Mouse (Mus musculus) kidney, embryonic 15.5 days (tissue): ENCODE measurements around the gene Alpi. TPM values are rescaled to one million over a fixed set of nuclear protein-coding genes. Genes with fewer than 3 reads are reported as not detected.

Experiments used
- ATAC-seq: fragments of 200-750 bp; cut with Nextera tagmentation; replicated peaks from 2 replicates; pipeline ENCODE4 v1.8.0; 2017; ENCODE audit warnings: moderate TSS enrichment; ENCODE audit not compliant: low FRiP score
- H3K27ac ChIP-seq: fragments of 300-500 bp; sonication (generic); 2 replicates; pipeline ENCODE4 v1.5.1; 2015; ENCODE audit warnings: mild to moderate bottlenecking, inconsistent platforms
- H3K27me3 ChIP-seq: fragments of 300-500 bp; sonication (generic); 2 replicates; pipeline ENCODE4 v1.6.1; 2015; ENCODE audit warnings: inconsistent platforms
- H3K36me3 ChIP-seq: fragments of 300-500 bp; sonication (generic); 2 replicates; pipeline ENCODE4 v1.6.1; 2015; ENCODE audit warnings: inconsistent platforms
- H3K4me1 ChIP-seq: fragments of 300-500 bp; sonication (generic); 2 replicates; pipeline ENCODE4 v1.6.1; 2015; ENCODE audit warnings: inconsistent platforms
- H3K4me2 ChIP-seq: fragments of 300-500 bp; sonication (generic); 2 replicates; pipeline ENCODE4 v1.6.1; 2015; ENCODE audit warnings: moderate library complexity, mild to moderate bottlenecking, inconsistent platforms
- H3K4me3 ChIP-seq: fragments of 300-500 bp; sonication (generic); replicated peaks from 2 replicates; pipeline ENCODE4 v1.5.1; 2015; ENCODE audit warnings: mild to moderate bottlenecking, inconsistent platforms
- H3K9ac ChIP-seq: fragments of 300-500 bp; sonication (generic); 2 replicates; pipeline ENCODE4 v1.6.1; 2015; ENCODE audit warnings: mild to moderate bottlenecking, inconsistent platforms
- H3K9me3 ChIP-seq: fragments of 300-500 bp; sonication (generic); replicated peaks from 2 replicates; pipeline ENCODE4 v1.6.1; 2016; ENCODE audit warnings: inconsistent platforms
- WGBS: fragments of 180-500 bp; shearing (Covaris S2); methylation state at CpG from one replicate; pipeline ENCODE4 v1.1.7; 2015; ENCODE audit warnings: mixed read lengths; 5-methylcytosine and 5-hydroxymethylcytosine counted together
- polyA plus RNA-seq: library from polyadenylated mRNA; unstranded; fragments of >200 nt; fragmentation: Nextera tagmentation; extraction: Ambion mirVana; gene quantifications from 2 replicates; pipeline ENCODE4 v1.2.1, GENCODE M21; 2015

The Alpi gene
- polyA plus RNA-seq, 1 experiment from 2014 or later = not detected

DNA sequence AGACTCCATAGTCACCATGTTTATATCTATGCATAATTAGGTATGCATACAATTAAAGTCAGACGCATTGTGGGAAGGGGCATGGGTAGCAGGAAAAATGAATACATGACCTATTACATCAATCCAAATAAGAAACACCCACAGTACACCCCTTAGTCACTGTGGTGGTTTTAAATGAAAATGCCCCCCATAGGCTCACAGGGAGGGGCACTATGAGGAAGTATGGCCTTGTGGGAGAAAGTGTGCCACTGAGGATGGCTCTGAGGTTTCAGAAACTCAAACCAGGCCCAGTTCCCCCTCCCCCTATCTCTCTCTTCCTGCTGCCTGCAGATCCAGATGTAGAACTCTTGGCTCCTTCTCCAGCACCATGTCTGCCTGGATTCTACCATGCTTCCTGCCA, 2.5 kb upstream of the Alpi start:
- ATAC-seq = no peak
- 81% methylated on average over 1 of the region's 1 CpGs for WGBS
- Histone ChIP-seq H3K4me1 (no peaks in the 10 kb centered on the region), H3K27me3 (peaks cover 10% of the 10 kb centered on the region), H3K9ac (no peak overlapping the region), H3K4me3 (no peak overlapping the region), H3K27ac (no peak overlapping the region), H3K4me2 (no peak overlapping the region), H3K9me3 (no peaks in the 10 kb centered on the region), H3K36me3 (no peaks in the 10 kb centered on the region)

DNA sequence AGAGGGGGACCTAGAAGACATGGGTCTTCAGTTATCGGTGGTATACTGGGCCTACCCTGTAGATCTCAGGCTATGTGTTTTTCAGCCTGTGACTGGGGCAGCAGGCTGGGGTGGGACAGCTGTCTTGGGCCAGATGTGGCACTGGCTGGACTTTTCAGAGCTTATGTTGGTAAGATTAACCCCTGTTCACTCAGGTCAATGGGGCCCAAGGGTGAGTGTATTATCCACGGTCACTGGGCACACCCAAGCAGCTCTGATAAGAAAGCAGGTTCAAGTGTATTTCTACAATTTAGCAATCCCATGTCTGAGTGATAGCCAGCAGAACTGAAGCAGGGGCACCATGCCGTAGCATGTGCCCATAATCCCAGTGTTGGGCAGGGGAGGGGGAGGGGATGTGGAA, 708 bp upstream of the Alpi start:
- H3K4me3 ChIP-seq = no peak overlapping the region
- H3K27ac ChIP-seq = no peak overlapping the region
- peaks cover 6% of the 10 kb centered on the region; the same call in 1 of the 2 replicates for H3K4me1 ChIP-seq
- H3K36me3 ChIP-seq = no peaks in the 10 kb centered on the region
- no peak overlapping the region for H3K9ac ChIP-seq
- ATAC-seq = no peak
- WGBS = 85% methylated on average over 3 of the region's 3 CpGs
- H3K4me2 ChIP-seq = no peak overlapping the region
- peaks cover 18% of the 10 kb centered on the region for H3K27me3 ChIP-seq
- H3K9me3 ChIP-seq = no peaks in the 10 kb centered on the region

DNA sequence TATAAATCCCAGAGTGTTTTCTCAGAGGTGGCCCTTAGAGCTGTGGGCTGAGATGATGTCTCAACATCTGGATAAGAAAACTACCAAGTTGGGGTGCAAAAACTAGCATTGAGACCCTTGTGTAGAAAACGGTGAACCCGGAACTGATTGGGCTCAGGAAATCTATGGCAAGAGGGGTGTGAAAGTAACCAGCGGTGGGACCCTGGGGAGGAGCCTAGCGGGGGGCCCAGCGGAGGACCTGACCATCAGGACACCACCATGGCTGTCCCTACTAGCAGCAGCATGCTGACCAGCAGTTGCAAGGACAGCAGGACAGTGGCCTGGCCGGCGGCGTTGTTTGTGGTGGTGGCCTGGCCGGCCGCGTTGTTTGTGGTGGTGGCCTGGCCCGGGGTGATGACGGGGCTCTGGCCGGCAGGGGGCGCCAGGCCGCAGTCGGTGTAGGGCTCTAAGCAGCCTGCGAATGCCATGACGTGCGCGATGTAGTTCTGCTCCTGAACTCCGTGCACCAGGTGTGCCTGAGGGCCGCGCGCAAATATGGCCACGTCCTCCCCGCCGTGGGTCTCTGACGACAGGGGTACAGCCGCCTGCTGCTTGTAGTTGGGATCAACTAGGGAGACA, 2.9 kb downstream of the Alpi start:
- Histone ChIP-seq H3K27ac (no peak overlapping the region), H3K4me3 (0 out of 2 replicates have a peak overlapping the region, but pooled peaks have one; percentile 6), H3K9ac (no peak overlapping the region), H3K9me3 (no peaks in the 10 kb centered on the region), H3K27me3 (peaks cover 22% of the 10 kb centered on the region), H3K4me1 (peaks cover 6% of the 10 kb centered on the region; the same call in 1 of the 2 replicates), H3K36me3 (no peaks in the 10 kb centered on the region), H3K4me2 (peak overlapping the region; percentile 50)
- peak; percentile 77 for ATAC-seq
- WGBS = 12% methylated on average over 30 of the region's 30 CpGs

DNA sequence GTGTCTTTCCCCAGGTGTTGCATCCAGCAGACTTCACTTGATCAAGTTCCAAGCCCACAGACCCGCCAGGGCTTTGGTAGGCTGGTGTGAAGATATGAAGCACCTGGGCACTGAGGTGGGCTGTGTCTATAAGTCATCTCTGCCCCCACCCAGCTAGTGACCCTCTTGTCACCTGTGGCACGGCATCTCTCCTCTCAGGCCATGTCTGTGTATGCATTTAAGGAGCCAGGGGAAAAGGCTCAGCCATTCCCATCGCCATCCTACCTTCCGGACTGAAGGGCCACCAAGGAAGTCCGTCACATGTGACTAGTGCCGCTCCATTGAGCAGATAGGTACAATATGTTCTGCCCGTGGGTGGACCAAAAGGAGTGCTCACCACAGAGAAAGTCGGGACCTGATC, 5.8 kb downstream of the Alpi start:
- Histone ChIP-seq H3K4me2 (no peak overlapping the region), H3K27ac (no peak overlapping the region), H3K4me1 (peaks cover 6% of the 10 kb centered on the region; the same call in 1 of the 2 replicates), H3K36me3 (no peaks in the 10 kb centered on the region), H3K4me3 (no peak overlapping the region), H3K9me3 (no peaks in the 10 kb centered on the region), H3K27me3 (peaks cover 22% of the 10 kb centered on the region), H3K9ac (no peak overlapping the region)
- ATAC-seq = no peak
- WGBS = 70% methylated on average over 8 of the region's 8 CpGs

DNA sequence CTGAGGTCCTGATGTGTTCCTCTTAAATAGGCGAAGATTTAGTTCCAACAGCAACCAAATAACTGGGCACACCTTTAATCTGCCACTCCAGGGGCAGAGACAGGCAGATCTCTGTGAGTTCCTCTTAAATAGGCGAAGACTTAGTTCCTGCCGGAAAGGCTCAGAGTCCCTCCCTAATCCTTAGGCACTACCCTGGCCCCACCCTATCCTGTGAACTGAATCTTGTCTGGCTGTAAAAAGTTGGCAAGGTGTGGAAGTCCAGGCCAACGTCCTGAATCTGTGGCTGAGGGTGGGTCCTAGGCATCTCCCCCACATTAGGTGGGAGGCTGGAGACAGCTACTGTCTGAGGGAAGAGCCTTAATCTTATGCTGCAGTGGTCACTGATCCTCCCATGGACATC, 11.6 kb downstream of the Alpi start, which contains the start of gene Alppl2:
Alppl2 (minus strand) TSS at position 101 of the 400 bp plus-strand sequence.
- H3K27me3 ChIP-seq = no peaks in the 10 kb centered on the region
- H3K36me3 ChIP-seq = no peaks in the 10 kb centered on the region
- no peaks in the 10 kb centered on the region for H3K4me1 ChIP-seq
- H3K4me3 ChIP-seq = no peak within 1 kb of the TSS
- no peak within 1 kb of the TSS for H3K4me2 ChIP-seq
- no peak for ATAC-seq
- H3K9me3 ChIP-seq = no peaks in the 10 kb centered on the region
- H3K9ac ChIP-seq = no peak within 1 kb of the TSS
- WGBS = 71% methylated on average over 4 of the region's 4 CpGs
- H3K27ac ChIP-seq = no peak within 1 kb of the TSS

DNA sequence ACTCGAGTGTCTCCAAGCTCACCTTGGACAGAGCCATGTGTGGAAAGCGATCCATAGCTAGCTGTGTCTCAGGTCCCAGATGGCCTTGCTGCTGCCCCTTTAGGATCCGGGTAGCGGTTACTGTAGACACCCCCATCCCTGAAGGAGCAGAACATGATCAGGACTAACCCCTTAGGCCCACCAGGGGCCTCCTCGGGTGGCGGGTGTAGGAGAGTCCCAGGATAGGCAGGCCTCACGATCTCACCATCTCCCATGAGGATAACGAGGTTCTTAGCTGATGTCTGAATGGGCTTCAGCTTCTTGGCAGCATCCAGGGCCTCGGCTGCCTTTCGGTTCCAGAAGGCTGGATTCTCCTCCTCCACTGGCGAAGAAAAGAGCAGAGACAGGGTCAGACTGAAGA, 12.2 kb downstream of the Alpi start:
- Histone ChIP-seq H3K27me3 (no peaks in the 10 kb centered on the region), H3K27ac (no peak overlapping the region), H3K36me3 (no peaks in the 10 kb centered on the region), H3K9me3 (no peaks in the 10 kb centered on the region), H3K4me2 (no peak overlapping the region), H3K4me3 (no peak overlapping the region), H3K9ac (no peak overlapping the region), H3K4me1 (no peaks in the 10 kb centered on the region)
- no peak for ATAC-seq
- 89% methylated on average over 11 of the region's 11 CpGs for WGBS

DNA sequence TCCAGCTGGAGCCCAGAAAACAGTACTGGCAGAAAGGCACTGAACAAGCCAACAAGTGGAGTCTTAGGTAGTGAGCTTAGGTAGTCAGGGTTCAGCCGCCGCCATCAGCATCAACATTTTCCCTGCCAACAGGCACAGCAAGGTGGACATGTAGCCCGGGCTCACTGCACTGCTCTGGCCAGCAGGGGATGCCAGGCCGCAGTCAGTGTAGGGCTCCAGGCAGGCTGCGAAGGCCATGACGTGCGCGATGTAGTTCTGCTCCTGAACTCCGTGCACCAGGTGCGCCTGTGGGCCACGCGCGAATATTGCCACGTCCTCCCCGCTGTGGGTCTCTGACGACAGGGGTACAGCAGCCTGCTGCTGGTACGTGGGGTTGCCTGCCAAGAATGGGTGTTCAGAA, 14.4 kb downstream of the Alpi start:
- ATAC-seq = no peak
- no peaks in the 10 kb centered on the region for H3K4me1 ChIP-seq
- H3K9me3 ChIP-seq = no peaks in the 10 kb centered on the region
- H3K27ac ChIP-seq = no peak overlapping the region
- 72% methylated on average over 17 of the region's 17 CpGs for WGBS
- no peaks in the 10 kb centered on the region for H3K36me3 ChIP-seq
- no peak overlapping the region for H3K4me2 ChIP-seq
- H3K9ac ChIP-seq = no peak overlapping the region
- H3K27me3 ChIP-seq = no peaks in the 10 kb centered on the region
- no peak overlapping the region for H3K4me3 ChIP-seq

DNA sequence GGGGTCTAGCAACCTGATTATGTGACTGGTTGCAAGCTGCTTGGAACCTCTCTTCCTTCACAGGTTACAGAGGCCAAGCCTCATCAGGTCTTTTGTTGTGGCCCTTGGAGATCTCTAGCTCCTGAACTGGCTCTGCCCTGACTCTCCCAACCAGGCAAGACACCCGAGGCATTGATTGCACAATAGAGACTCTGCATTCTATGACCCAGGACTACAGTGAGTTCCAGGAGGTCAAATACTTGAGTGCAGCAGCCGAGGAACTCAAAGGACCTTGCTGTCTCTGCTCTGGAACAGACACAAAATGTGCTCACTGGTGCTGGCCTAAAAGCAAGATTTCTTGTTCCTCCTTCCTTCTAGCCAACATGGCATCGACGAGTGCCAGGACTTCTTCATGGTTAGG, 15.2 kb downstream of the Alpi start:
- ATAC-seq = no peak
- H3K36me3 ChIP-seq = no peaks in the 10 kb centered on the region
- WGBS = 64% methylated on average over 4 of the region's 4 CpGs

DNA sequence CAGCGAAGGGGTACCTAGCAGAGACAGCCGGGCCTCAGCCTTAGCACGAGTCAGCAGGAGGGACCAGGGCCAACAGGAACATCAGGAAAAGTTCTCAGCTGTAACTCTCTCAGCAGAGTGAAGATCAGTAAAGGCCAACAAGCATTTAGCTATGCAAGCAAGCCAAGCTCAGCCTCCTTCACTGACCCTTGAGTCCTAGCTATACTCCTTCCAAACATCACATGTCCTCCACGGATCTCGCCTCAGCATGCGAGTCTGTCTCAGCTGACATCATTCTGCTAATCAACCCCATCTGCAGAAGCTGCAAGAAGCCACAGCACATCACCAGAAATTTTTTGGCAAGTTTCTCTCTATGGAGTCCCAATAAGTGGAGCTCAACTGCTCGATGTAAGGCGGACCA, 27.6 kb downstream of the Alpi start:
- 80% methylated on average over 8 of the region's 8 CpGs for whole genome bisulfite sequencing
- Histone ChIP-seq H3K36me3 (no peaks in the 10 kb centered on the region), H3K4me1 (no peaks in the 10 kb centered on the region), H3K9ac (no peak overlapping the region), H3K4me3 (no peak overlapping the region), H3K9me3 (no peaks in the 10 kb centered on the region), H3K4me2 (no peak overlapping the region), H3K27ac (no peak overlapping the region), H3K27me3 (no peaks in the 10 kb centered on the region)
- ATAC-seq = no peak

More for the DNA sequence above, 15.2 kb downstream of the Alpi start:
- no peaks in the 10 kb centered on the region for H3K9me3 ChIP-seq
- H3K4me3 ChIP-seq = no peak overlapping the region
- no peaks in the 10 kb centered on the region for H3K4me1 ChIP-seq
- no peaks in the 10 kb centered on the region for H3K27me3 ChIP-seq
- no peak overlapping the region for H3K27ac ChIP-seq
- no peak overlapping the region for H3K9ac ChIP-seq
- H3K4me2 ChIP-seq = no peak overlapping the region

DNA sequence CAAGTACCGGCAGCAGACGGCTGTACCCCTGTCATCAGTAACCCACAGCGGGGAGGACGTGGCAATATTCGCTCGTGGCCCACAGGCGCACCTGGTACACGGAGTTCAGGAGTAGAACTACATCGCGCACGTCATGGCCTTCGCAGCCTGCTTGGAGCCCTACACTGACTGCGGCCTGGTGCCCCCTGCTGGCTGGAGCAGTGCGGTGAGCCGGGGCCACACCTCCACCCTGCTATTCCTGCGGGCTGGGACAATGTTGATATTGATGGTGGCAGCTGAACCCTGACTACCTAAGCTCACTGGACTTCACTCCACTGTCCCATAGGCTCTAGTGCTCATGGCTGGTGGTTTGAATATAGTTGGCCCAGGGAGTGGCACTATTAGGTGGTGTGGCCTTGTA, 30.7 kb downstream of the Alpi start:
- no peak overlapping the region for H3K27ac ChIP-seq
- no peak overlapping the region for H3K9ac ChIP-seq
- no peaks in the 10 kb centered on the region for H3K36me3 ChIP-seq
- H3K9me3 ChIP-seq = no peaks in the 10 kb centered on the region
- no peak overlapping the region for H3K4me3 ChIP-seq
- no peaks in the 10 kb centered on the region for H3K4me1 ChIP-seq
- H3K27me3 ChIP-seq = no peaks in the 10 kb centered on the region
- 60% methylated on average over 16 of the region's 16 CpGs for WGBS
- H3K4me2 ChIP-seq = no peak overlapping the region
- no peak; the same call in 1 of the 2 replicates for ATAC-seq

DNA sequence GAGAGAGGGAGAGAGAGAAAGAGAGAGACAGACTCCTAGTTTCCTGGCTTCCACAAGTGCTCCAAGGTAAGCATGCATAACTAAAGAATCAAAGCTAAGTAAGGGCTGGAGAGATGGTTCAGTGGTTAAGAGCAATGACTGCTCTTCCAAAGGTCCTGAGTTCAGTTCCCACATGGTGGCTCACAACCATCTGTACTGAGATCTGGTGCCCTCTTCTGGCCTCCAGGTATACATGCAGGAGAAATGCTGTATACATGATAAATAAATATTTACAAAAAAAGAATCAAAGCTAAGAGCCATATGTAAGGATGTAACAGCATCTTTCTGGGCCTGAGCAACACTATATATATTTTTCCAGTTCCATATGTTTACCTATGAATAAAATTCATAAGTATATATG, 40.5 kb downstream of the Alpi start:
- Histone ChIP-seq H3K4me1 (no peaks in the 10 kb centered on the region), H3K4me2 (no peak overlapping the region), H3K27me3 (no peaks in the 10 kb centered on the region), H3K9ac (no peak overlapping the region), H3K9me3 (no peaks in the 10 kb centered on the region), H3K4me3 (no peak overlapping the region), H3K27ac (no peak overlapping the region), H3K36me3 (no peaks in the 10 kb centered on the region)
- no peak for ATAC-seq

DNA sequence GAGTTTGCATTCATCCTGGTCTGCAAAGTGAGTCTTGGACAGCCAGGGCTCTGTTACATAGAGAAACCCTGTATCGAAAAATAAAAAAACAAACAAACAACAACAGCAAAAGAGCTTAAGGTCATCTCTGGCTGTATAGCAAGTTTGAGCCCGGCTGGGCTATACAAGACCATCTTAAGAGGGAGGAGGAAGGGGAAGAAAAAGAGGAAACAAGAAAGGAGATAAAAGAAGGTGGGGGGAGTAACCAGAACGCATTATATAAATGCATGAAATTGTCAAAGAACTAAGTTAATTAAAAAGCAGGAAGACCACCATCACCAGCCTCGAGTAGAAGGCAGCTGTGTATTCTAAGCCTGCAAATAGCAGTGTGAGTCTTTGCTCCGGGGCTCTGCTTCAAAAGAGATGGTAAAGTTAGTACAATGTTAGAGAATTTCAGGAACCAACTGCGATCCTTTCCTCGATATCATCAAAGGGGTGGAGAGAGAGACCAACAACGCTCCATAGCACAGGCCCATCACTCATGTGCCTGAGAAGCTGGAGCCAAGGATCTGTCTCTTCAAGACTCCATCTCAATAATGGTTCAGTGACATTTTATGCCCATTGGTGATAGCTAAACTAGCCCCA, 42.3 kb downstream of the Alpi start:
- ATAC-seq = no peak
- 75% methylated on average over 8 of the region's 8 CpGs for WGBS

DNA sequence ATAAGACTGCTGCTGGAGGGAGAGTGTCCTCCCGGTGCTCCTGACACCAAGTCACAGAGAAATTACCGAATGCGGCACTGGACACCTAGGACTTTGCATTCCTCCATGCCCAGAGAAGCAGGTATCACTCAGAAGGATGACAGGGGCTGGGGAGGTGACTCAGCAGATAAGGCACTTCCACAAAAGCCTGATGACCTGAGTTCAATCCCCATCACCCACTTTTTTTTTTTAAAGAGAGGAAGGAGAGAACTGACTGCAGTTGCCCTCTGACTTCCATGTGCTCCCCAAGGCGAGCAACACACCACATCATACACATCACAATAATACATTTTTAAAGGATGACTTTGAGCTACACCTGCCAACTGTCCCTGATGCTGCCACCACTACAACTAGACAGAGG, 44.3 kb downstream of the Alpi start:
- H3K9me3 ChIP-seq = no peaks in the 10 kb centered on the region
- no peak for ATAC-seq

More for the DNA sequence above, 42.3 kb downstream of the Alpi start:
- no peak overlapping the region for H3K9ac ChIP-seq
- H3K4me2 ChIP-seq = no peak overlapping the region
- H3K9me3 ChIP-seq = no peaks in the 10 kb centered on the region
- no peak overlapping the region for H3K27ac ChIP-seq
- H3K4me1 ChIP-seq = no peaks in the 10 kb centered on the region
- H3K4me3 ChIP-seq = no peak overlapping the region
- H3K36me3 ChIP-seq = no peaks in the 10 kb centered on the region
- no peaks in the 10 kb centered on the region for H3K27me3 ChIP-seq

More for the DNA sequence above, 44.3 kb downstream of the Alpi start:
- no peaks in the 10 kb centered on the region for H3K27me3 ChIP-seq
- H3K4me3 ChIP-seq = no peak overlapping the region
- no peaks in the 10 kb centered on the region for H3K36me3 ChIP-seq
- H3K27ac ChIP-seq = no peak overlapping the region
- H3K9ac ChIP-seq = no peak overlapping the region
- H3K4me1 ChIP-seq = no peaks in the 10 kb centered on the region
- no peak overlapping the region for H3K4me2 ChIP-seq
- 73% methylated on average over 4 of the region's 4 CpGs for WGBS
